Mouse (Mus musculus) liver, adult 2 months (tissue): Measurements from ENCODE around the gene St3gal5.

ENCODE experiments used
- CTCF ChIP-seq: fragments of 200-500 bp; IDR thresholded peaks from 2 replicates; pipeline ENCODE4 v1.5.1; 2011; ENCODE audit warnings: low read depth, low read length, control low read depth
- POLR2A ChIP-seq: fragments of 200-500 bp; IDR thresholded peaks from 2 replicates; pipeline ENCODE4 v1.6.1; 2011; ENCODE audit warnings: low read length, control low read depth; ENCODE audit not compliant: insufficient read depth; ENCODE audit errors: extremely low read depth

- TF ChIP-seq CTCF: no peak
- TF ChIP-seq POLR2A: no peak
Observed at GRCm38 (mm10) chr6:72108941-72109892, 11.8 kb downstream of the St3gal5 start.
